Mouse (Mus musculus): ENCODE data around the gene Trim10. TPM values are rescaled to one million over a fixed set of nuclear protein-coding genes. Genes with fewer than 3 reads are reported as not detected.

Trim10 gene
- polyA plus RNA-seq, 1 experiment from 2014 or later, result 3.4 TPM

DNA sequence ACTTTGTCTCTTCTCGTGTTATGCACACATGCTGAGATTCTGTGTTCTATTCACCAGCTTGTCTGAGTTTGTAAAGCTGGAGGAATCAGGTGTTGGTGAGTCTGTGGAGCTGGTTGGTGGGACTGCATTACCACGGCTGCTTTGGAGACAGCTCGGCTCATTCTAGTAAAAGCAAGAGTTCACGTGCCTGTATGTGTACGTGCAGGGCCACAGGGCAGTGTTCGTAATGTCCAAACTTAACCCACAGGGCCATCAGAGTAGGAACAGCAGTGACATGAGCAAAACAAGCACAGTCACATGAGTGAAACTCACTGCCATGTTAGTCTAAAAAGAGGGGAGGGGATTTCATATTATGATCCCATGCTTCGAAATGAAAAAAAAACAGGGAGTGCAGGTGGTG, 25.7 kb upstream of the Trim10 start:
- Histone ChIP-seq H3K4me1 (ENCODE audit: insufficient read depth) (no peaks in the 10 kb centered on the region), H3K9ac (no peak overlapping the region), H3K27ac (ENCODE audit: low read depth) (no peak overlapping the region), H3K27me3 (ENCODE audit: insufficient read depth, low read length) (no peaks in the 10 kb centered on the region), H3K4me3 (ENCODE audit: low read depth, low read length) (no peak overlapping the region), H3K9me3 (ENCODE audit: low read depth, low read length) (no peaks in the 10 kb centered on the region), H3K4me2 (no peak overlapping the region), H3K36me3 (ENCODE audit: insufficient read depth) (0 out of 2 replicates have a peak, but pooled peaks cover 4% of the 10 kb centered on the region)
- WGBS, result 84% methylated on average over 7 of the region's 7 CpGs
- no peak for DNase-seq
- ATAC-seq (ENCODE audit: insufficient read depth), result no peak
- TF ChIP-seq CTCF (IDR thresholded peaks at IDR 0.05; ENCODE audit: low read depth), result no peak

DNA sequence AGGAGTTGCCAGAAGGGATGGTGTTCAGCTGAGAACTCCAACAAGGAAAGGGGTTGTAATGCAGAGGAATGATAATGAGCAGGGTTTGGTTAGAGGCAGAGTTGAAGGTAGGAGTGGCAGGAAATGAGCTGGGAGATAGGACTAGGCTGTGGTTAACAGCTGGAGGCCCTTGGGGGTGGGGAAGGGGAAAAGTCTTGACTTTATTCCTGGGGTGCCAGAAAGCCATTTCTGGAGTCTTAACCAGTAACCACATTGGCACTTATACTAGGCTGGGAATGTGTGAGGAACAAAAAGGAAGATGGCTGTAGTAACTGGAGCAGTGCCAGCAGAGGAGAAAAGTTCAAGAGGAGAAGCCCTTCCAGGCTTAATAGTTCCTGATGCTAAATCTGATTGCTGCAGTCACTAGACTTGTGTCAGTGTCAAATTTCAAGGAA, 25.1 kb upstream of the Trim10 start:
- peak; percentile 22 for DNase-seq
- Histone ChIP-seq H3K4me1 (ENCODE audit: insufficient read depth) (no peaks in the 10 kb centered on the region), H3K4me3 (ENCODE audit: low read depth, low read length) (no peak overlapping the region), H3K36me3 (ENCODE audit: insufficient read depth) (0 out of 2 replicates have a peak, but pooled peaks cover 4% of the 10 kb centered on the region), H3K27me3 (ENCODE audit: insufficient read depth, low read length) (no peaks in the 10 kb centered on the region), H3K27ac (ENCODE audit: low read depth) (no peak overlapping the region), H3K4me2 (no peak overlapping the region), H3K9ac (no peak overlapping the region), H3K9me3 (ENCODE audit: low read depth, low read length) (no peaks in the 10 kb centered on the region)
- ATAC-seq (ENCODE audit: insufficient read depth), result 0 out of 2 replicates have a peak, but pooled peaks have one; percentile 8
- TF ChIP-seq CTCF (IDR thresholded peaks at IDR 0.05; ENCODE audit: low read depth), result no peak

DNA sequence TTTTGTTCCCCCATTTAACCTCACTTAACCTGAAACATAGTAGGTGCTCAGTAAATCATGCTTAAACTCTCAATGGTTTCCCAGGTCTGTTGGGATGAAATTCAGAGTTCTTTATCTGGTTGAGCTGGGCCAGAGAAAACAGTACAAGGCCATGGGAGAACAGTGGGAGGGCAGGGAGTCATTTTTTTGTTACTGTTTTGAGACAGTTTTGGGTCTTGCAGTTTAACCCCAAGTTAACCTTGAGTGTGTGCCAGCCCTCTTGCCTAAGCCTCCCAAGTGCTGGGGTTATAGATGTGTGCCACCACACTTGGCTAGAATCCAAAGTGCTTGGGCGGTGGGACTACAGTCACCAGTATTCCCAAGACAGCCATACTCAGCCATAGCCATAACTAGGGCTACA, 24.6 kb upstream of the Trim10 start:
- Histone ChIP-seq H3K9ac (no peak overlapping the region), H3K9me3 (ENCODE audit: low read depth, low read length) (no peaks in the 10 kb centered on the region), H3K4me3 (ENCODE audit: low read depth, low read length) (no peak overlapping the region), H3K27me3 (ENCODE audit: insufficient read depth, low read length) (no peaks in the 10 kb centered on the region), H3K36me3 (ENCODE audit: insufficient read depth) (0 out of 2 replicates have a peak, but pooled peaks cover 4% of the 10 kb centered on the region), H3K27ac (ENCODE audit: low read depth) (no peak overlapping the region), H3K4me2 (no peak overlapping the region), H3K4me1 (ENCODE audit: insufficient read depth) (no peaks in the 10 kb centered on the region)
- TF ChIP-seq CTCF (IDR thresholded peaks at IDR 0.05; ENCODE audit: low read depth), result no peak
- 49% methylated on average over 1 of the region's 1 CpGs for WGBS
- DNase-seq (no peak), ATAC-seq (ENCODE audit: insufficient read depth) (no peak)

DNA sequence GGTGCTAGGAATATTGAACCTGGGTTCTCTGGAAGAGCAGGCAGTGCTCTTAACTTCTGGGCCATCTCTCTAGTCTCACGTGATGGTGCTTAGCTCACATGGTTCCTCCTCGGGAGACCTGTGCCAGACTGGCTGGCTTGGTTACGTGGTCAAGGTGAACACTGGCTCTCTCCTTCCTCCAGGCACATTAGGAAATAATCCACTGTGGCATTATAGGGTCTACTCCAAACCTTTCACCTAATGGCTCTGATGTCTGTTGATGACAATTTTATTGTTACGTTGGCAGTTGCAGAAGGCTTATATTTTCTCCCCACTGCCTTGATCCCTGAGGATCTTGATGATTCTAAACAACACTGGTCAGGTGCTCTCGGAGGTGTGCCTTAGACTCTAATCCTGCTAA, 20.5 kb upstream of the Trim10 start:
- no peak overlapping the region for H3K4me3 ChIP-seq (ENCODE audit: low read depth, low read length)
- no peak overlapping the region for H3K27ac ChIP-seq (ENCODE audit: low read depth)
- TF ChIP-seq CTCF (IDR thresholded peaks at IDR 0.05; ENCODE audit: low read depth), result no peak
- no peak for DNase-seq
- no peak overlapping the region for H3K4me2 ChIP-seq
- WGBS, result 81% methylated on average over 5 of the region's 5 CpGs
- H3K9me3 ChIP-seq (ENCODE audit: low read depth, low read length), result no peaks in the 10 kb centered on the region
- no peak overlapping the region for H3K9ac ChIP-seq
- ATAC-seq (ENCODE audit: insufficient read depth), result no peak
- H3K36me3 ChIP-seq (ENCODE audit: insufficient read depth), result peaks cover 28% of the 10 kb centered on the region
- H3K4me1 ChIP-seq (ENCODE audit: insufficient read depth), result no peaks in the 10 kb centered on the region
- no peaks in the 10 kb centered on the region for H3K27me3 ChIP-seq (ENCODE audit: insufficient read depth, low read length)

DNA sequence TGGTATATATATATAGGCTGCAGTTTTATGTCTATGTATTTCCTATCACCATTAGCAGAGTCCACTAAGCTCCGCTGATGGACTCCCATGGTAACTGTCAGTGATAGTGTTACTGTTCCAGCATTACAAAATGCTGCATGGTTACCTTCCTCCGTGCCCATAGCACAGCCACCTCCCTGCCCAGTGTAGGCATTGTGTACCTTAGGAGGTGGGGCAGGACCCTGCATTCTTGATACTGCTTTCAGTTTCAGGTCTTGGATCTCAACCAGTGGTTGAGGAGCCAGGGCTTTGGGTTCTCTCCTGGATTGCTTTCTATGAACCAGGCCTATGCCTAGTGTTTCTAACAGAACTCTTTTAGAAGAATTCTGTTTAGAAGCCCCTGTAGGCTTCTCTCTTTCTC, 19.4 kb upstream of the Trim10 start:
- Histone ChIP-seq H3K4me1 (ENCODE audit: insufficient read depth) (no peaks in the 10 kb centered on the region), H3K9ac (no peak overlapping the region), H3K4me3 (ENCODE audit: low read depth, low read length) (no peak overlapping the region), H3K27ac (ENCODE audit: low read depth) (no peak overlapping the region), H3K4me2 (no peak overlapping the region), H3K9me3 (ENCODE audit: low read depth, low read length) (no peaks in the 10 kb centered on the region), H3K36me3 (ENCODE audit: insufficient read depth) (peaks cover 39% of the 10 kb centered on the region), H3K27me3 (ENCODE audit: insufficient read depth, low read length) (no peaks in the 10 kb centered on the region)
- 80% methylated on average over 2 of the region's 2 CpGs for WGBS
- DNase-seq (no peak), ATAC-seq (ENCODE audit: insufficient read depth) (no peak)
- TF ChIP-seq CTCF (IDR thresholded peaks at IDR 0.05; ENCODE audit: low read depth), result no peak

DNA sequence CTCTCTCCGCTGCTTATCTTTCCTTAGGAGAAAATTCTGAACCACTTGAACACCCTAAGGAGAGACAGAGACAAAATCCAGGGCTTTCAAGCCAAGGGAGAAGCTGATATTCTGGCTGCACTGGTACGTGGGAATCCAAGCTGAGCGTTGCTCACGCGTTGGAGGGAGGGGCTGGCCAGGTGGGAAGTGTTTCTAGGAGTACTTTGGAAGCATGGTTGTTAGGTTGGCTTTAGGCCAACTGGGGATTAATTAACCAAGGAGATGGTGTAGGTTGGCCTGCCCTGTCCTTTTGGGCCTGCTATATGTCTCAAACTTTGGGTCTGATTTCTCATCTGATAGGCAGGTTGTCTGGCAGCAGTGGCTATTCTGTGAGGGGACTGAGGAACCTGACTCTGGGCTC, 18.2 kb upstream of the Trim10 start:
- Histone ChIP-seq H3K4me3 (ENCODE audit: low read depth, low read length) (no peak overlapping the region), H3K27ac (ENCODE audit: low read depth) (no peak overlapping the region), H3K9ac (no peak overlapping the region), H3K4me2 (no peak overlapping the region), H3K27me3 (ENCODE audit: insufficient read depth, low read length) (no peaks in the 10 kb centered on the region), H3K4me1 (ENCODE audit: insufficient read depth) (no peaks in the 10 kb centered on the region), H3K9me3 (ENCODE audit: low read depth, low read length) (no peaks in the 10 kb centered on the region), H3K36me3 (ENCODE audit: insufficient read depth) (peaks cover 50% of the 10 kb centered on the region)
- 66% methylated on average over 5 of the region's 5 CpGs for WGBS
- no peak for DNase-seq
- TF ChIP-seq CTCF (IDR thresholded peaks at IDR 0.05; ENCODE audit: low read depth), result no peak
- no peak; the same call in 1 of the 2 replicates for ATAC-seq (ENCODE audit: insufficient read depth)

DNA sequence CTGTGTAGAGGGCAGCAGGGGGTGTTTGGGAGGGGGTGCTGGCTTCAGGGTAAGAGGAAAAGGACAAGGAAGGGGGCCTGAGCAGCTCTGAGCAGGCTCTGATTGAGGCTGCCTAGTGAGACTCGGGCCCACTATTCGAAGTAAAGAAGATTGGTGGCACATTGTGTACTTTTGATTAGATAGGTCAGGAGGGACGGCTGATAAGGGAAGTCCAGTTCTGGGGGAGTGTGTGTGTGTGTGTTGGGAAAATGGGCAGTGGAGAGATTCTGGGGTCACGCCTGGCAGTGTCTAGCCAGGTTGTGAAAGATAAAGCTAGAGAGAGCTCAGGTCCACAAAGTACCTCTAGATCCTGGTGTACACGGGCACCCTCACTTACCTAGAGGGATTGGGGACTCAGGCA, 17.7 kb upstream of the Trim10 start:
- Histone ChIP-seq H3K36me3 (ENCODE audit: insufficient read depth) (peaks cover 54% of the 10 kb centered on the region), H3K9ac (no peak overlapping the region), H3K9me3 (ENCODE audit: low read depth, low read length) (no peaks in the 10 kb centered on the region), H3K4me1 (ENCODE audit: insufficient read depth) (no peaks in the 10 kb centered on the region), H3K27ac (ENCODE audit: low read depth) (no peak overlapping the region), H3K4me2 (no peak overlapping the region), H3K27me3 (ENCODE audit: insufficient read depth, low read length) (no peaks in the 10 kb centered on the region), H3K4me3 (ENCODE audit: low read depth, low read length) (no peak overlapping the region)
- 54% methylated on average over 5 of the region's 5 CpGs for WGBS
- ATAC-seq (ENCODE audit: insufficient read depth) (no peak), DNase-seq (no peak)
- TF ChIP-seq CTCF (IDR thresholded peaks at IDR 0.05; ENCODE audit: low read depth), result no peak

DNA sequence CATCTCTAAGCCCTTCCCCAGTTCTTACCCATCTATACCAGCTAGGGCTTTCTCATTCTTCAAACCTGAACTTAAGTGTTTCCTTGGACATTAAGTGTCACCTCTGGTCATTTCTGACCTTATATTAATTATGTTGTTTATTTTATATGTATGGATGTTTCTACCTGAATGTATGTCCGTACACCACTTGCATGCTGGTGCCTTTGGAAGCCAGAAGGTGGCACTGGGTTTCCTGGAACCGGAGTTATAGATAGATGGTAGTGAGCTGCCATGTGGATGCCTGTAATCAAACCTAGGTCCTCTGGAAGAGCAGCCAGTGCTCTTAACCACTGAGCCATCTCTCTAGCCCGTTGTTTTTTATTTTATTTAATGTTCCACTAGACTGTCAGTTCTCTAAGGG, 13.9 kb upstream of the Trim10 start:
- H3K27me3 ChIP-seq (ENCODE audit: insufficient read depth, low read length), result no peaks in the 10 kb centered on the region
- 93% methylated on average over 3 of the region's 3 CpGs for WGBS

More for the DNA sequence above, 13.9 kb upstream of the Trim10 start:
- ATAC-seq (ENCODE audit: insufficient read depth) (no peak), DNase-seq (no peak)
- Histone ChIP-seq H3K4me2 (no peak overlapping the region), H3K36me3 (ENCODE audit: insufficient read depth) (peaks cover 78% of the 10 kb centered on the region), H3K9ac (no peak overlapping the region), H3K4me1 (ENCODE audit: insufficient read depth) (no peaks in the 10 kb centered on the region), H3K9me3 (ENCODE audit: low read depth, low read length) (no peaks in the 10 kb centered on the region), H3K27ac (ENCODE audit: low read depth) (no peak overlapping the region), H3K4me3 (ENCODE audit: low read depth, low read length) (no peak overlapping the region)
- no peak for TF ChIP-seq CTCF (IDR thresholded peaks at IDR 0.05; ENCODE audit: low read depth)

Data from lung, embryonic 14.5 days (tissue).